Mouse (Mus musculus): ENCODE data around the gene BC025920. TPM values are rescaled to one million over a fixed set of nuclear protein-coding genes. Genes with fewer than 3 reads are reported as not detected.

BC025920 gene
- 1 to 10 TPM; 1.0 to 1.3 TPM for total RNA-seq (2023)

GRCm38 (mm10) chr10:81605974-81606751, at the start of gene BC025920:
Gene BC025920, plus strand, starts transcription at chr10:81606270.

GRCm38 (mm10) chr10:81559163-81559626, 46.9 kb upstream of the BC025920 start, which contains the start of gene Aes:
Gene Aes, plus strand, starts transcription at chr10:81559488.

GRCm38 (mm10) chr10:81574081-81575056, 31.7 kb upstream of the BC025920 start, which contains the start of gene Tle2:
Gene Tle2, plus strand, starts transcription at chr10:81574561.

GRCm38 (mm10) chr10:81600738-81601203, 5.3 kb upstream of the BC025920 start, which contains the start of gene Tle6:
Gene Tle6, minus strand, starts transcription at chr10:81601073.

GRCm38 (mm10) chr10:81626994-81627835, 21.1 kb downstream of the BC025920 start, which contains the start of gene Sirt6:
Gene Sirt6, minus strand, starts transcription at chr10:81627797.

GRCm38 (mm10) chr10:81628390-81628789, 22.3 kb downstream of the BC025920 start, which contains the start of gene Ankrd24:
Gene Ankrd24, plus strand, starts transcription at chr10:81628540.

GRCm38 (mm10) chr10:81648803-81649775, 43.0 kb downstream of the BC025920 start, which contains the start of gene Gm10778:
Gene Gm10778, plus strand, starts transcription at chr10:81649059.

Other genes with a start within 250 kb of the BC025920 start
- gene Mfsd12, start 248.8 kb upstream of the BC025920 start, total RNA-seq (2023): 10 to 100 TPM; 16.0 to 20.4 TPM
- gene 4930404N11Rik, start 240.5 kb upstream of the BC025920 start, total RNA-seq (2023): 1 to 10 TPM; 4.5 to 5.1 TPM
- gene Fzr1, start 227.8 kb upstream of the BC025920 start, total RNA-seq (2023): 10 to 100 TPM; 49.9 to 55.8 TPM
- 10 to 100 TPM; 16.9 to 19.6 TPM for gene Dohh, start 221.8 kb upstream of the BC025920 start, total RNA-seq (2023)
- 1 to 10 TPM in 1 of 2 experiments, under 1 TPM in 1; 0.35 to 1.0 TPM for gene Gm48551, start 221.8 kb upstream of the BC025920 start, total RNA-seq (2023)
- not detected for gene Gm48552, start 217.3 kb upstream of the BC025920 start, total RNA-seq (2023)
- gene Smim24, start 213.2 kb upstream of the BC025920 start, total RNA-seq (2023): 1 to 10 TPM; 5.6 to 9.3 TPM
- 10 to 100 TPM; 59.7 to 65.2 TPM for gene Nfic, start 150.6 kb upstream of the BC025920 start, total RNA-seq (2023)
- under 1 TPM in 1 of 2 experiments, not detected in 1; 0.46 TPM for gene Celf5, start 123.6 kb upstream of the BC025920 start, total RNA-seq (2023)
- 100 to 1,000 TPM; 112 to 133 TPM for gene Ncln, start 109.9 kb upstream of the BC025920 start, total RNA-seq (2023)
- gene S1pr4, start 106.1 kb upstream of the BC025920 start, total RNA-seq (2023): 10 to 100 TPM; 68.9 to 87.5 TPM
- gene Gna15, start 82.0 kb upstream of the BC025920 start, total RNA-seq (2023): 10 to 100 TPM; 36.8 to 37.6 TPM
- gene Gna11, start 61.1 kb upstream of the BC025920 start, total RNA-seq (2023): 10 to 100 TPM in 1 of 2 experiments, 1 to 10 TPM in 1; 9.7 to 13.9 TPM
- gene Aes, start 46.8 kb upstream of the BC025920 start, total RNA-seq (2023): 100 to 1,000 TPM; 319 to 329 TPM
- 1 to 10 TPM; 1.1 to 1.9 TPM for gene Tle2, start 31.7 kb upstream of the BC025920 start, total RNA-seq (2023)
- gene Tle6, start 5.2 kb upstream of the BC025920 start, total RNA-seq (2023): 1 to 10 TPM; 3.0 to 4.4 TPM
- 10 to 100 TPM; 13.2 to 14.2 TPM for gene Sirt6, start 21.5 kb downstream of the BC025920 start, total RNA-seq (2023)
- gene Ankrd24, start 22.3 kb downstream of the BC025920 start, total RNA-seq (2023): 1 to 10 TPM; 1.1 to 1.6 TPM
- gene Gm10778, start 42.8 kb downstream of the BC025920 start, total RNA-seq (2023): 1 to 10 TPM; 1.0 to 1.2 TPM
- 1 to 10 TPM; 3.5 to 5.1 TPM for gene Zfp433, start 98.6 kb downstream of the BC025920 start, total RNA-seq (2023)
- gene Gm3055, start 164.9 kb downstream of the BC025920 start, total RNA-seq (2023): 1 to 10 TPM in 1 of 2 experiments, not detected in 1; 1.2 TPM
- gene Gm4767, start 205.9 kb downstream of the BC025920 start, total RNA-seq (2023): 1 to 10 TPM in 1 of 2 experiments, under 1 TPM in 1; 0.69 to 1.5 TPM